Mouse (Mus musculus) midbrain, embryonic 15.5 days (tissue): ENCODE measurements around the gene Btbd7. TPM values are rescaled to one million over a fixed set of nuclear protein-coding genes. Genes with fewer than 3 reads are reported as not detected.

Experiments
- ATAC-seq: fragments of 200-750 bp; cut with Nextera tagmentation; replicated peaks from 2 replicates; pipeline ENCODE4 v1.8.0; 2017; ENCODE audit warnings: moderate TSS enrichment
- H3K27ac ChIP-seq: fragments of 300-500 bp; sonication (generic); 2 replicates; pipeline ENCODE4 v1.5.1; 2015; ENCODE audit warnings: mild to moderate bottlenecking, inconsistent platforms
- H3K27me3 ChIP-seq: fragments of 300-500 bp; sonication (generic); replicated peaks from 2 replicates; pipeline ENCODE4 v1.6.1; 2015; ENCODE audit warnings: inconsistent platforms
- H3K36me3 ChIP-seq: fragments of 300-500 bp; sonication (generic); replicated peaks from 2 replicates; pipeline ENCODE4 v1.6.1; 2015; ENCODE audit warnings: inconsistent platforms
- H3K4me1 ChIP-seq: fragments of 300-500 bp; sonication (generic); 2 replicates; pipeline ENCODE4 v1.6.1; 2015; ENCODE audit warnings: inconsistent platforms
- H3K4me2 ChIP-seq: fragments of 300-500 bp; sonication (generic); 2 replicates; pipeline ENCODE4 v1.6.1; 2015; ENCODE audit warnings: inconsistent platforms, mild to moderate bottlenecking, moderate library complexity
- H3K4me3 ChIP-seq: fragments of 300-500 bp; sonication (generic); 2 replicates; pipeline ENCODE4 v1.5.1; 2015; ENCODE audit warnings: mild to moderate bottlenecking, inconsistent platforms
- H3K9ac ChIP-seq: fragments of 300-500 bp; sonication (generic); 2 replicates; pipeline ENCODE4 v1.6.1; 2015; ENCODE audit warnings: mild to moderate bottlenecking, inconsistent platforms
- H3K9me3 ChIP-seq: fragments of 300-500 bp; sonication (generic); 2 replicates; pipeline ENCODE4 v1.6.1; 2016; ENCODE audit warnings: inconsistent platforms
- WGBS: fragments of 180-500 bp; shearing (Covaris S2); methylation state at CpG from one replicate; pipeline ENCODE4 v1.1.7; 2015; ENCODE audit warnings: mixed read lengths; 5-methylcytosine and 5-hydroxymethylcytosine counted together
- polyA plus RNA-seq: library from polyadenylated mRNA; unstranded; fragments of >200 nt; fragmentation: Nextera tagmentation; extraction: Ambion mirVana; gene quantifications from 2 replicates; pipeline ENCODE4 v1.2.1, GENCODE M21; 2015

Btbd7 gene
- polyA plus RNA-seq, 1 experiment from 2014 or later: 14.0 TPM

DNA sequence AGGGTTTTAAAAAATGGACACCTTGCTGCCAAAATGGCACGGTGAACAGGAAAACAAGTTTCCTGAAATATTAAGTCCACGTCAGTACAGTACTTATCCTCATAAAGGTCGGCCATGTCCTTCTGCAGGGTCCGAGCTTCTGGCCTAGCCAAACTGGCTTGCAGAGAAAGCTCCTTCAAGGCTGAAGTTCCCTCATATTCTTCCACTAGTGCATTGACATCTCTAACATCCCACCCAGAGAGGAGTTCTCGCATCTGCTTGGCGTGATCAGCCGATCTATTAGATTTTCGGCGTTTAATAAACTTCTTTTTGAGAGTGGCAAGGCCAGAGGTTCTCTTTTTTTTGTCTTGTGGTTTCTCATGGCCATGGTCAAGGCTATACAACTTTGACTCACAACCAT, 40.0 kb downstream of the Btbd7 start:
- Histone ChIP-seq H3K4me2 (no peak overlapping the region), H3K27me3 (no peaks in the 10 kb centered on the region), H3K4me1 (no peaks in the 10 kb centered on the region), H3K36me3 (peaks cover 4% of the 10 kb centered on the region), H3K4me3 (no peak overlapping the region), H3K9ac (no peak overlapping the region), H3K27ac (no peak overlapping the region), H3K9me3 (no peaks in the 10 kb centered on the region)
- WGBS: 96% methylated on average over 9 of the region's 9 CpGs
- ATAC-seq: no peak

DNA sequence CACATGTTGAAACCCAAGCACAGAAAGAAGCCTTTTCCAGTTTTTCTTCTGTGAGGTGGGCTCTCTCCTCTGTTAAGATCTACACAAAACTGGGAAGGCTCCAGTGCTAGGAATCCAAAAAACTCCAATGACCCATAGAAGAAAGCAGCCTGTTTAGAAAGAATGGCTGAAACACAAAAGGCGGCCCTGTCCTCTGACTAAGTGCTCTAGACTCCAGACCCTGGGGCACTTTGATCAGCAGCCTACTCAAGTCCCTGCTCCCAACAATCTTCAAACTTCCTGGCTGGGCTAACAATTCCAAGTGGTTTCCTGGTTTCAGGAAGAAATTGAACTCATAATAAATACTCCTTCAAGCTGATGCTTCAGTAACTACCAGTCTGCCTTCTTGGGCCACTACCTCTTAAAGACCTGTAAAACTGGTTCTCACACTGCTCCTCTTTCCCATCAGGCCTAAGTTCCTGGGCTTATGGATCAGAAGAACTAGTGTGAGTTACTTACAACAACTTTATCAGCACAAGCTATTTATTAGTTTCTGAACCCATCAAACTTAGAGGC, 45.4 kb downstream of the Btbd7 start:
- no peak overlapping the region for H3K4me3 ChIP-seq
- no peak overlapping the region for H3K4me2 ChIP-seq
- 92% methylated on average over 1 of the region's 1 CpGs for whole genome bisulfite sequencing
- no peaks in the 10 kb centered on the region for H3K9me3 ChIP-seq
- no peak for ATAC-seq
- H3K4me1 ChIP-seq: no peaks in the 10 kb centered on the region
- H3K9ac ChIP-seq: no peak overlapping the region
- H3K27me3 ChIP-seq: no peaks in the 10 kb centered on the region
- H3K27ac ChIP-seq: no peak overlapping the region
- peaks cover 4% of the 10 kb centered on the region for H3K36me3 ChIP-seq

DNA sequence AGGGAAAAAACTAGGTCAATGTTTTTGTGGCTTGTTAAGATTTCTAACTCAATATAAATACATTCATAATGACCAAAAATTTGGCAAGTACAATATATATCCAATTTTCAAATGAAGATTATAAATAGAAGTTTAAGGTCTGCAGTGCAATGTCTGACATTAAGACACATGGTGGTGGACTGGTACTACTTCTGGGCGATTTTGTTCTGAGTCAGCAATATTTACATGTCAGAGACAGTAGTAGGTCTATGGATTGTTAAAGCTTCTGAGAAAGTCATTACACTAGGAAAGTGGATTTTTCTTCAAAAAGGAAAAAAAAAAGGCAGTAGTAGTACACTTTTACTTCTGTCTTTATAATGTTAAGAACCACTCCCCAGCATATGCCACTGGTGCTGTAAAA, 46.4 kb downstream of the Btbd7 start:
- Histone ChIP-seq H3K4me3 (no peak overlapping the region), H3K9me3 (no peaks in the 10 kb centered on the region), H3K27ac (no peak overlapping the region), H3K4me1 (no peaks in the 10 kb centered on the region), H3K9ac (no peak overlapping the region), H3K36me3 (no peaks in the 10 kb centered on the region), H3K4me2 (no peak overlapping the region), H3K27me3 (no peaks in the 10 kb centered on the region)
- ATAC-seq: no peak
- WGBS: 89% methylated on average over 1 of the region's 1 CpGs

DNA sequence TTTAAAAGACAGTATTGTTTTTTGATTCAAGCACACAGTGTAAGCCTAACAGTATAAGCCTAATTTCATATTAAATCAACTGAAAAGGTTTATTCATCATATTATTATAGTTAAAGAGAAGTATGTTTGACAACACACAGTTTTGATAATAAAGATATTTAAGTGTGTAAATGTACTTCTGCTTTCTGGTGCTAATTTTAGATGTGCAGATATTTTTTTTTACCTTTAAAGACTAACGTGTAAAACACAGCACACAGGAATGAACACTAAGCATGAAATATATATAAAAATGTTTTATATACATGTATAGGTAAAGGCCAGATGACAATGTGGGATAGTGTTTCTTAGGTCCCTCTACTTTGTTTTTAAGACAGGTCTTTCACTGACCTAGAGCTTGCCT, 51.2 kb downstream of the Btbd7 start:
- no peaks in the 10 kb centered on the region for H3K36me3 ChIP-seq
- no peaks in the 10 kb centered on the region for H3K4me1 ChIP-seq
- H3K4me2 ChIP-seq: no peak overlapping the region
- no peak overlapping the region for H3K27ac ChIP-seq
- H3K9ac ChIP-seq: no peak overlapping the region
- H3K9me3 ChIP-seq: no peaks in the 10 kb centered on the region
- ATAC-seq: no peak
- H3K4me3 ChIP-seq: no peak overlapping the region
- WGBS: 98% methylated on average over 1 of the region's 1 CpGs
- H3K27me3 ChIP-seq: no peaks in the 10 kb centered on the region

DNA sequence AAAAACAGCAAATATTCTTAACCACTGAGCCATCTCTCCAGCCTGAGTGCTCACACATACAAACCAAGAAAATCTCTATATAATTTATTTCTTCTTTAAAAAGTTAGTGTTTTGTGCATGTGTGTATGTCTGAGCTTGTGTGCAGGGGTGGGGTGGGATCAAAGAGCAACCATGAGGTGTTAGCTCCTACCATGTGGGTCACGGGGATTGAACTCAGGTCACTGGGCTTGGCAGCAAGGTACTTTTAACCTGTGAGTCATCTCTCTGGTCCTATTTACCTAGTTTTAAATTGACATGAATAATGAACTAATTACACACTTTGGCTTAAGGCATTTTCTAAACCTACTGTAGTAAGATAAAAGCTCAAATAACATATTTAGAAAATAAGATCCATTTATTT, 51.9 kb downstream of the Btbd7 start:
- Histone ChIP-seq H3K4me1 (no peaks in the 10 kb centered on the region), H3K36me3 (no peaks in the 10 kb centered on the region), H3K4me2 (no peak overlapping the region), H3K4me3 (no peak overlapping the region), H3K9me3 (no peaks in the 10 kb centered on the region), H3K9ac (no peak overlapping the region), H3K27ac (no peak overlapping the region), H3K27me3 (no peaks in the 10 kb centered on the region)
- ATAC-seq: no peak
- WGBS: 93% methylated on average over 1 of the region's 1 CpGs

DNA sequence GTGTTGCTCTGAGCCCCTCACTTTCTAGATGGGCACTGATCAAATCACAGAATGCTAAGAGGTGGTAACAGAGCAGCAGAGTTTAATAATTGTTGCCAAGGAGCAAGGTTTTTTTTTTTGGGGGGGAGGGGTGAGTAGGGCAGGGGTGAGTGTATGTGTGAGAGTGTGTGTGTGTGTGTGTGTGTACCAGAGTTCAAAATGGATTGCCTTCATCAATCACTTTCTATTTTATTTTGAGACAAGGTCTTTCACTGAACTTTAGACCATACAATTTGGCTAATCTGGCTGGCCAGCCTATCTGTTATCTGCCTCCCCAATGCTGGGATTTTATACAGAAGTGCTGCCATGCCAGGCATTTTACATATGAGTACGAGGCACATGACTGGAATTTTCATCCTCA, 63.4 kb downstream of the Btbd7 start:
- no peak overlapping the region for H3K9ac ChIP-seq
- 76% methylated on average over 1 of the region's 1 CpGs for WGBS
- no peak for ATAC-seq
- H3K36me3 ChIP-seq: peaks cover 4% of the 10 kb centered on the region; the same call in 1 of the 2 replicates
- no peaks in the 10 kb centered on the region for H3K9me3 ChIP-seq
- H3K27ac ChIP-seq: no peak overlapping the region
- H3K27me3 ChIP-seq: no peaks in the 10 kb centered on the region
- no peak overlapping the region for H3K4me3 ChIP-seq
- H3K4me2 ChIP-seq: no peak overlapping the region
- no peaks in the 10 kb centered on the region for H3K4me1 ChIP-seq

DNA sequence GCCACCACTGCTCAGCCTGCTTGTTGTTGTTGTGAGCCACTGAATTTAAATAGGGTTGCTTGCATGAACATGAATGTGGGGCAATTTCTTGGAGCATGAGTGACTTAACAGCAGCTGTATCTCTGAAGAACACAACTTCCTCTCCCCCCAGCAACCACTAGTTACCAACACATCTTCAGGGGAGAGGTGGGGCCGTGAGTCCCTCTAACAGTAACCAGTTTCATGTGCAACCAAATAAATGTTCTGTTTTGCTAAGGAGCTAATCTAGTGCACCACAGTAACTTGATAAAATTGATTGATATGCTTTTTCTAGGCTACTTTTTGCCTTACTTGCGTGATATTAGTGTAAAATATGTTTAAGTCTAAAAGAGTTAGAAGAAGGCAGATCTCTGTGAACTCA, 78.7 kb downstream of the Btbd7 start:
- H3K9me3 ChIP-seq: no peaks in the 10 kb centered on the region
- peaks cover 5% of the 10 kb centered on the region; the same call in 1 of the 2 replicates for H3K36me3 ChIP-seq
- H3K9ac ChIP-seq: no peak overlapping the region
- 97% methylated on average over 2 of the region's 2 CpGs for WGBS
- no peaks in the 10 kb centered on the region for H3K4me1 ChIP-seq
- H3K27me3 ChIP-seq: no peaks in the 10 kb centered on the region
- no peak overlapping the region for H3K4me2 ChIP-seq
- no peak overlapping the region for H3K27ac ChIP-seq
- no peak overlapping the region for H3K4me3 ChIP-seq
- no peak for ATAC-seq

DNA sequence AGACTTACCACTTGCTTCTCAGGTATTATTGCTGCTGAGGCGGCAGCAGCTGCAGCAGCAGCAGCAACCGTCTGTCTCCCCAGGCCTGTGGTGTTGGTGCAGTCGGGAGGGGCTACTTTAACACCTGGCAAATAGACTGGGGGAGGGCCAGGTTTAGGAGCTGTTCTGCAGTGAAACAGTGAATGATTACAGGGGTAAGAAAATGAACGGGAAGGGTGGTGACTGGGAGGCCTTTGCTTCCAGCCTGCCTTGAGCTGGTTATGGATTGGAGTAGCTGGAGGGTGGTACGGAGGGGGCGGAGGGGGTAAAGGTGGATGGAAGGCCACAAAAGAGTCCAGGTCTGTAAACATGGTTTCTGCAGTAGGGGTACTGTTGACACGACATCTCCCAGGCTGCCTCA, 90.3 kb downstream of the Btbd7 start:
- Histone ChIP-seq H3K9ac (no peak overlapping the region), H3K4me1 (no peaks in the 10 kb centered on the region), H3K36me3 (peaks cover 45% of the 10 kb centered on the region), H3K27me3 (no peaks in the 10 kb centered on the region), H3K4me3 (no peak overlapping the region), H3K4me2 (no peak overlapping the region), H3K9me3 (no peaks in the 10 kb centered on the region), H3K27ac (no peak overlapping the region)
- 92% methylated on average over 7 of the region's 7 CpGs for WGBS
- no peak for ATAC-seq

DNA sequence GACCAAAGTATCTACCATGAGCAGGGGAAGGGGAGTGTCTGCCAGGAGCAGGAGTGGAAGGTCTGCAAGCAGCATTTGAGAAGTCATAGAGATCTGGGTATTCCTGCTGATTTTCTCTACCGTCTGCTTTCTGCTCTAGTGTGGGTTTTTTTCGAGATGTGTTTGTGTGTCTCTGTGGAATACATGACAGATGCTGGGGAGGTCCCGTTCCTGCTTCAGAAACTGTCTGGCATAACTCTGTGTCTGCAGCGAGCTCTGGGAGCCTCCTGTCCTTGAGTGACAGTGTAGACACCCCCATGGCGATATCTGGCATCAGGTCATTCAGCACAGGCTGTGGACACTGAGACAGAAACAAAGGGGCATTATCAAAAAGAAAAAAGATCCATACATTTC, 92.7 kb downstream of the Btbd7 start:
- no peak overlapping the region for H3K27ac ChIP-seq
- no peak overlapping the region for H3K4me3 ChIP-seq
- WGBS: 84% methylated on average over 5 of the region's 5 CpGs
- no peaks in the 10 kb centered on the region for H3K4me1 ChIP-seq
- no peaks in the 10 kb centered on the region for H3K9me3 ChIP-seq
- no peak for ATAC-seq
- H3K9ac ChIP-seq: no peak overlapping the region
- H3K4me2 ChIP-seq: no peak overlapping the region
- H3K27me3 ChIP-seq: no peaks in the 10 kb centered on the region
- H3K36me3 ChIP-seq: peaks cover 28% of the 10 kb centered on the region

DNA sequence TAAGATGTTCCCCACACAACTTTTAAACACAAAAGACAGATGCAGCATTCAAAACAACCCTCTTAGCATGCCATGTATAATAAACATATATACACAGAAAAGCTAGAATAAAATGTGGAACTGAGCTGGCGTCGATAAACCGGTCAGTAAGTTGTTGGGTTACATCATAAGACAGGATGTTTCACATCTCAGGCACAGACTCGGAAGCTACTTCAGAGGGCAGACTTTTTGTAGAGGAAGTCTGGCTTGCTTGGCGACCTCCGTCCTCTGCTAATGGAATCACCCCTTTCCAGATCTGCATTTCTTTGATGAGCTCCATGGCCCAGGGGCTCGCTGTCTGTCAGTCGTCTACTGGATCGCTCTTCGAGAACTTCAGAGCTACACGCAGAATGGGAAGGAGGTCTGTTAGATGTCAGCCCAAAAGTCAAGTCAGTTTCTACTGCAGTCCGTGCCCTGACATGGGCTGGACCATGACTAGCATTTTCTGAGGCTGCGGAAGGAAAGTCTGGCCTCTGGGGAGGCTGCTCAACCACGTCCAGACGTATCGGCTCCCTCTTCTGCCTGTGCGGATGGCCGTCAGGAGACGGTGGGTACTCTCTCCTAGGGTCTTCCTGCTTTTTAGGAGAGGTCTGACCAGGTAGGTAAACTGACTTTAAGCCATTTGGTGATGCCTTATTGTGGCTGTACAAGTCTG, 93.2 kb downstream of the Btbd7 start:
- Histone ChIP-seq H3K4me2 (no peak overlapping the region), H3K27ac (no peak overlapping the region), H3K9ac (no peak overlapping the region), H3K27me3 (no peaks in the 10 kb centered on the region), H3K9me3 (no peaks in the 10 kb centered on the region), H3K4me3 (no peak overlapping the region), H3K4me1 (no peaks in the 10 kb centered on the region), H3K36me3 (peaks cover 22% of the 10 kb centered on the region)
- no peak for ATAC-seq
- 92% methylated on average over 19 of the region's 19 CpGs for WGBS

DNA sequence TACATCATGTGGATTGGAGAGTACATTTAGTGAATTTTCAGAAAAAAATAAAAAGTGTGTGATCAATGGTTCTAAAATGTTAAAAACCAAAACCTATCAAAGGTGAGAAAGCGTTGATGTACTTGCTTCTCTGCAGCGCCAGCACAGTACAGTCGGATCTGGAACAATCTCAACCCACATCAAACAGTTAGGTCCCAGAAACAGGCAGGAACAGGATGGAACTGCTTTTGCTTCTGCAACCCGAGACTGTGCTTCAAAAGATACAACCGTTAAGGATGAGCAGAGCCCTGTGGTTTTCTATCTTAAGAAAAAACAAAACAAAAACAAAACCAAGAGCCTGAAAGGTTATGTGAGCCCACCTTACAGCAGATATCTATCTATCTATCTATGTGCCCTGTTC, 95.4 kb downstream of the Btbd7 start:
- 95% methylated on average over 5 of the region's 5 CpGs for WGBS
- Histone ChIP-seq H3K4me3 (no peak overlapping the region), H3K27me3 (no peaks in the 10 kb centered on the region), H3K9me3 (no peaks in the 10 kb centered on the region), H3K4me2 (no peak overlapping the region), H3K27ac (no peak overlapping the region), H3K9ac (no peak overlapping the region), H3K36me3 (peaks cover 16% of the 10 kb centered on the region), H3K4me1 (no peaks in the 10 kb centered on the region)
- ATAC-seq: no peak

DNA sequence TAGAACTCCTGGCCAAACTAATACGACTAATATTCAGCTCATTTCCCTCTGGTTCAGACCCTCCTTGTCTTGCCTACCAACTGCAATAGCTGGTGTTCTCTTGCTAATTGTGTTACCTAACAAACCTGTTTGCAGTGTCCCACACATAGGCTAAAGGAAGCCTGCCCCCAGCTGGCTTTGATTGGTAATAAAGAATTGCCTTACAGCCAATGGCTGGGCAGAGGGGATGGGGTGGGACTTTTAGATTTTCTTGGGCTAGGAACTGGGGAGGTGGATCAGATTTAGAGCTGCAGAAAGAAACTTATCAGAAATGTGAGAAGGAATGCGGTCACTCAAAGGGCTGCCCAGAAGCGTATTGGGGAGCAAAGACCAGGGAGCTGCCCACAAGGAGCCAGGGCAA, 98.8 kb downstream of the Btbd7 start:
- Histone ChIP-seq H3K27ac (no peak overlapping the region), H3K36me3 (peaks cover 15% of the 10 kb centered on the region; the same call in 1 of the 2 replicates), H3K27me3 (no peaks in the 10 kb centered on the region), H3K9ac (no peak overlapping the region), H3K4me1 (no peaks in the 10 kb centered on the region), H3K4me2 (no peak overlapping the region), H3K9me3 (no peaks in the 10 kb centered on the region), H3K4me3 (no peak overlapping the region)
- WGBS: 57% methylated on average over 3 of the region's 3 CpGs
- ATAC-seq: no peak

DNA sequence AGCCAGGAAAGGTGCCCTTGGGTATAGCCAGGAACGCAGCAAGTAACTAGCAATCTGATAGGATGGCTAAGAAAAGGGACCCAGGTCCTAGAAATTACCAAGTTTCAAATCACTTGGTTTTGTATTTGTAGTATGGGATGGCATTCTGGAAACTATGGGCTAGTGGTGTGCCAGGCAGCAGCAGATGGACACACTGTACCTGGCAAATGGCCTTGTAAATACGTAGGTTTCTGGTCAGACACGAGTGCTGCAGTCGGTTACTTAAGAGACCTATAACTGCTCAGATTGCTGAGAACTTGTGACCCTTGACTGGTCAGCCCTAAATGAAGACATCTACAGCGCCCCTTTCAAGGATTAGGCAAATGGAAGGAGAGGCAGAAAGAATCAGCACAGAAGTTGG, 100.1 kb downstream of the Btbd7 start:
- Histone ChIP-seq H3K4me3 (no peak overlapping the region), H3K27ac (no peak overlapping the region), H3K27me3 (no peaks in the 10 kb centered on the region), H3K9ac (no peak overlapping the region), H3K4me1 (no peaks in the 10 kb centered on the region), H3K9me3 (no peaks in the 10 kb centered on the region), H3K36me3 (peaks cover 15% of the 10 kb centered on the region; the same call in 1 of the 2 replicates), H3K4me2 (no peak overlapping the region)
- no peak for ATAC-seq
- WGBS: 77% methylated on average over 5 of the region's 5 CpGs
